Comparison of ENCODE assay signal across 8 mouse cellular contexts in the genomic region with DNA sequence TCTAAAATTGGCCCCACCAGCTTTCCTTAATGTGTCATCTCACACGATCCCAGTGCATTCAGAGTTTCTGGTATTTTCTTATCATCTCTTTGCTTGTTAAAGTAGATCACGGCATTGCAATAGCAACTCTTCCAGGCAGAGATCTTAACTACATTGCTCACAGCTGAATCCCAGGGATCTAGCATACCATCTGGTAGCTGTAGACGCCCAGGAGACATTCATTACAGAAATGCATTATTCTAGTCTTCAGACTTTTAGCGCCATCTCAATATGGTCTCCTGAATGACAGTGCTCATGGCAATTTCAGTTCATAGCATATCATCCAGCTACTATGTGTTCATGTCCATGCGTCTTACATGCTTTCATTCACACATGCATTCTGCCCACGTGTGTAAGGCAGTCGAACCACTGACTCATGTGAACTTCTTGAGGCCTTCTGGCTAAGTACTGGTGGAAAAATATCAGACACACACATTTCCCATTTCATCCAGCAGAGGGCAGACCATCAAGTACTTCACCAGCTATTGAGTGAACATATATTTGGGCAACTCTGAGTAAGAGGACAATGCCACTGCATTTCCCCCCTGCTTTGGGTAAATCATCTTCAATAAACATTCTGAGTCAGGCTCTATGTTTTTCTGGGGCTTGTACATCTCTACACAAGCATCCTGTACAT.
DNase-seq lines count a peak whose midpoint lies in the region; ATAC-seq and TF ChIP-seq lines count a peak whose summit lies in the region.

No protein-coding gene starts in this region.

- H3K27ac ChIP-seq in kidney, adult 2 months (ENCODE audit: insufficient read depth, low read depth, low read length) = peak overlapping the region; percentile 37; the same call in 1 of the 2 replicates
- no peak overlapping the region for H3K27ac ChIP-seq in kidney, embryonic 16.5 days (ENCODE audit: low read length)

- TF ChIP-seq CTCF in kidney, adult 2 months (conservative IDR thresholded peaks at IDR 0.05; ENCODE audit: insufficient read depth, insufficient read length, low read depth, low read length) = peak; percentile 61

- no peaks in the 10 kb centered on the region for H3K27me3 ChIP-seq in kidney, adult 2 months (replicated peaks; ENCODE audit: control insufficient read depth, insufficient read depth, low read length)
- no peaks in the 10 kb centered on the region for H3K27me3 ChIP-seq in kidney, embryonic 16.5 days (ENCODE audit: insufficient read depth, low read length)

- H3K4me2 ChIP-seq in kidney, embryonic 16.5 days (replicated peaks; ENCODE audit: low read depth, low read length) = no peak overlapping the region

- no peaks in the 10 kb centered on the region for H3K9me3 ChIP-seq in kidney, embryonic 16.5 days (ENCODE audit: low read length)

- no peak overlapping the region for H3K4me3 ChIP-seq in kidney, adult 2 months (ENCODE audit: insufficient read depth, low read depth, low read length)
- H3K4me3 ChIP-seq in kidney, embryonic 16.5 days (ENCODE audit: low read length) = no peak overlapping the region

- H3K4me1 ChIP-seq in kidney, adult 2 months (ENCODE audit: control insufficient read depth, insufficient read depth, low read length) = peaks cover 6% of the 10 kb centered on the region; the same call in 1 of the 2 replicates
- H3K4me1 ChIP-seq in kidney, embryonic 16.5 days (ENCODE audit: insufficient read depth, low read length) = no peaks in the 10 kb centered on the region

- no peak overlapping the region for H3K9ac ChIP-seq in kidney, embryonic 16.5 days (replicated peaks; ENCODE audit: low read length)

- no peaks in the 10 kb centered on the region; the same call in 1 of the 2 replicates for H3K36me3 ChIP-seq in kidney, adult 2 months (ENCODE audit: control insufficient read depth, insufficient read depth, low read length)
- no peaks in the 10 kb centered on the region for H3K36me3 ChIP-seq in kidney, embryonic 16.5 days (ENCODE audit: insufficient read depth, low read length)

- no peak for ATAC-seq in kidney, embryonic 16.5 days (ENCODE audit: low FRiP score, low TSS enrichment)
- peak; percentile 72 for ATAC-seq in megakaryocyte, adult 5-6 weeks (ENCODE audit: poor library complexity, severe bottlenecking)

- peak; percentile 85 for DNase-seq in kidney, adult 2 months
- peak; percentile 67 to 93 for DNase-seq in adrenal gland, adult (ENCODE audit: inconsistent age in 2 of 2, low spot score in 1 of 2)
- DNase-seq in embryo, embryonic 11 days = peak; percentile 78
- peak; percentile 91 for DNase-seq in heart, adult 8-10 months (ENCODE audit: low spot score)
- peak; percentile 63 to 85 for DNase-seq in layer of hippocampus, adult 8-10 months (ENCODE audit: low spot score in 2 of 2)
- peak; percentile 62 for DNase-seq in telencephalon, adult 2 months (ENCODE audit: low read depth, low spot score)

- TF ChIP-seq POLR2A in kidney, adult 2 months (IDR thresholded peaks at IDR 0.05; ENCODE audit: low read depth, low read length) = no peak

- 60% methylated on average over 7 of the region's 7 CpGs for WGBS in kidney, adult 2 months
- WGBS in kidney, embryonic 16.5 days = 64% methylated on average over 7 of the region's 7 CpGs
